Mouse (Mus musculus): ENCODE data around the gene Armc9. TPM values are rescaled to one million over a fixed set of nuclear protein-coding genes. Genes with fewer than 3 reads are reported as not detected.

Armc9 gene
- polyA plus RNA-seq, 1 experiment = 0.81 TPM

- H3K36me3 ChIP-seq (ENCODE audit: control insufficient read depth) = peaks cover 93% of the 10 kb centered on the region
- no peaks in the 10 kb centered on the region for H3K9me3 ChIP-seq (ENCODE audit: control insufficient read depth, low read length)
- no peaks in the 10 kb centered on the region; the same call in 1 of the 2 replicates for H3K4me1 ChIP-seq (ENCODE audit: control insufficient read depth)
- TF ChIP-seq GATA1 (IDR thresholded peaks at IDR 0.05; ENCODE audit: low read length) (no peak), TAL1 (IDR thresholded peaks at IDR 0.05; ENCODE audit: low read length) (no peak)
- no peak overlapping the region for H3K4me3 ChIP-seq (replicated peaks)
- no peaks in the 10 kb centered on the region for H3K27me3 ChIP-seq (ENCODE audit: control insufficient read depth)
Observed at GRCm38 (mm10) chr1:86201312-86201711, 46.7 kb downstream of the Armc9 start.

GRCm38 (mm10) chr1:86202617-86203219, 48.1 kb downstream of the Armc9 start:
- Histone ChIP-seq H3K36me3 (ENCODE audit: control insufficient read depth) (peaks cover 90% of the 10 kb centered on the region), H3K9me3 (ENCODE audit: control insufficient read depth, low read length) (no peaks in the 10 kb centered on the region), H3K4me3 (replicated peaks) (no peak overlapping the region), H3K4me1 (ENCODE audit: control insufficient read depth) (no peaks in the 10 kb centered on the region; the same call in 1 of the 2 replicates), H3K27me3 (ENCODE audit: control insufficient read depth) (no peaks in the 10 kb centered on the region)
- TF ChIP-seq TAL1 (IDR thresholded peaks at IDR 0.05; ENCODE audit: low read length) = no peak
- TF ChIP-seq GATA1 (IDR thresholded peaks at IDR 0.05; ENCODE audit: low read length) = no peak

GRCm38 (mm10) chr1:86210676-86211075, 56.1 kb downstream of the Armc9 start:
- TF ChIP-seq GATA1 (IDR thresholded peaks at IDR 0.05; ENCODE audit: low read length) (no peak), TAL1 (IDR thresholded peaks at IDR 0.05; ENCODE audit: low read length) (no peak)
- Histone ChIP-seq H3K4me1 (ENCODE audit: control insufficient read depth) (peaks cover 52% of the 10 kb centered on the region), H3K9me3 (ENCODE audit: control insufficient read depth, low read length) (no peaks in the 10 kb centered on the region), H3K4me3 (replicated peaks) (no peak overlapping the region), H3K27me3 (ENCODE audit: control insufficient read depth) (no peaks in the 10 kb centered on the region), H3K36me3 (ENCODE audit: control insufficient read depth) (peaks cover 77% of the 10 kb centered on the region)

- Histone ChIP-seq H3K9me3 (ENCODE audit: control insufficient read depth, low read length) (no peaks in the 10 kb centered on the region), H3K4me1 (ENCODE audit: control insufficient read depth) (peaks cover 54% of the 10 kb centered on the region), H3K27me3 (ENCODE audit: control insufficient read depth) (no peaks in the 10 kb centered on the region), H3K4me3 (replicated peaks) (peak overlapping the region; percentile 5), H3K36me3 (ENCODE audit: control insufficient read depth) (peaks cover 79% of the 10 kb centered on the region)
- TF ChIP-seq GATA1 (IDR thresholded peaks at IDR 0.05; ENCODE audit: low read length) (no peak), TAL1 (IDR thresholded peaks at IDR 0.05; ENCODE audit: low read length) (peak; percentile 21; the same call in 1 of the 3 replicates)
Observed at GRCm38 (mm10) chr1:86211498-86211897, 56.9 kb downstream of the Armc9 start.

- no peaks in the 10 kb centered on the region for H3K27me3 ChIP-seq (ENCODE audit: control insufficient read depth)
- TF ChIP-seq GATA1 (IDR thresholded peaks at IDR 0.05; ENCODE audit: low read length) = no peak
- no peak for TF ChIP-seq TAL1 (IDR thresholded peaks at IDR 0.05; ENCODE audit: low read length)
- no peak overlapping the region for H3K4me3 ChIP-seq (replicated peaks)
- peaks cover 80% of the 10 kb centered on the region for H3K36me3 ChIP-seq (ENCODE audit: control insufficient read depth)
- H3K9me3 ChIP-seq (ENCODE audit: control insufficient read depth, low read length) = no peaks in the 10 kb centered on the region
- peaks cover 54% of the 10 kb centered on the region for H3K4me1 ChIP-seq (ENCODE audit: control insufficient read depth)
Observed at GRCm38 (mm10) chr1:86212731-86213130, 58.2 kb downstream of the Armc9 start.

- no peaks in the 10 kb centered on the region for H3K9me3 ChIP-seq (ENCODE audit: control insufficient read depth, low read length)
- H3K27me3 ChIP-seq (ENCODE audit: control insufficient read depth) = no peaks in the 10 kb centered on the region
- H3K4me3 ChIP-seq (replicated peaks) = no peak overlapping the region
- peaks cover 49% of the 10 kb centered on the region for H3K4me1 ChIP-seq (ENCODE audit: control insufficient read depth)
- TF ChIP-seq TAL1 (IDR thresholded peaks at IDR 0.05; ENCODE audit: low read length) = no peak
- no peak for TF ChIP-seq GATA1 (IDR thresholded peaks at IDR 0.05; ENCODE audit: low read length)
- peaks cover 72% of the 10 kb centered on the region for H3K36me3 ChIP-seq (ENCODE audit: control insufficient read depth)
Observed at GRCm38 (mm10) chr1:86214158-86214557, 59.6 kb downstream of the Armc9 start.

- Histone ChIP-seq H3K9me3 (ENCODE audit: control insufficient read depth, low read length) (no peaks in the 10 kb centered on the region), H3K4me1 (ENCODE audit: control insufficient read depth) (peaks cover 44% of the 10 kb centered on the region), H3K4me3 (replicated peaks) (no peak overlapping the region), H3K27me3 (ENCODE audit: control insufficient read depth) (no peaks in the 10 kb centered on the region), H3K36me3 (ENCODE audit: control insufficient read depth) (peaks cover 65% of the 10 kb centered on the region)
- TF ChIP-seq GATA1 (IDR thresholded peaks at IDR 0.05; ENCODE audit: low read length) = no peak
- no peak for TF ChIP-seq TAL1 (IDR thresholded peaks at IDR 0.05; ENCODE audit: low read length)
Observed at GRCm38 (mm10) chr1:86215297-86215696, 60.7 kb downstream of the Armc9 start.

GRCm38 (mm10) chr1:86216412-86216811, 61.8 kb downstream of the Armc9 start:
- Histone ChIP-seq H3K36me3 (ENCODE audit: control insufficient read depth) (peaks cover 60% of the 10 kb centered on the region), H3K4me1 (ENCODE audit: control insufficient read depth) (peaks cover 33% of the 10 kb centered on the region), H3K9me3 (ENCODE audit: control insufficient read depth, low read length) (no peaks in the 10 kb centered on the region), H3K4me3 (replicated peaks) (no peak overlapping the region), H3K27me3 (ENCODE audit: control insufficient read depth) (no peaks in the 10 kb centered on the region)
- no peak for TF ChIP-seq TAL1 (IDR thresholded peaks at IDR 0.05; ENCODE audit: low read length)
- no peak for TF ChIP-seq GATA1 (IDR thresholded peaks at IDR 0.05; ENCODE audit: low read length)

GRCm38 (mm10) chr1:86217976-86218375, 63.4 kb downstream of the Armc9 start:
- Histone ChIP-seq H3K4me3 (replicated peaks) (no peak overlapping the region), H3K9me3 (ENCODE audit: control insufficient read depth, low read length) (no peaks in the 10 kb centered on the region), H3K4me1 (ENCODE audit: control insufficient read depth) (peaks cover 17% of the 10 kb centered on the region), H3K36me3 (ENCODE audit: control insufficient read depth) (peaks cover 53% of the 10 kb centered on the region), H3K27me3 (ENCODE audit: control insufficient read depth) (no peaks in the 10 kb centered on the region)
- TF ChIP-seq GATA1 (IDR thresholded peaks at IDR 0.05; ENCODE audit: low read length) (no peak), TAL1 (IDR thresholded peaks at IDR 0.05; ENCODE audit: low read length) (no peak)

GRCm38 (mm10) chr1:86225195-86225594, 70.6 kb downstream of the Armc9 start:
- Histone ChIP-seq H3K9me3 (ENCODE audit: control insufficient read depth, low read length) (no peaks in the 10 kb centered on the region), H3K36me3 (ENCODE audit: control insufficient read depth) (peaks cover 17% of the 10 kb centered on the region), H3K27me3 (ENCODE audit: control insufficient read depth) (no peaks in the 10 kb centered on the region), H3K4me1 (ENCODE audit: control insufficient read depth) (peaks cover 52% of the 10 kb centered on the region), H3K4me3 (replicated peaks) (no peak overlapping the region)
- TF ChIP-seq GATA1 (IDR thresholded peaks at IDR 0.05; ENCODE audit: low read length) (no peak), TAL1 (IDR thresholded peaks at IDR 0.05; ENCODE audit: low read length) (no peak)
